Mouse (Mus musculus) CD4-positive naive resting alpha-beta T cell, adult 76 days (primary cell): ENCODE results near the gene Gpr174. TPM values are rescaled to one million over a fixed set of nuclear protein-coding genes. Genes with fewer than 3 reads are reported as not detected.

ENCODE experiments used
- total RNA-seq: library from RNA; stranded (reverse); gene quantifications from one replicate; pipeline ENCODE4 v1.2.4, GENCODE M21; 2023

The Gpr174 gene
- total RNA-seq = 60.5 TPM

DNA sequence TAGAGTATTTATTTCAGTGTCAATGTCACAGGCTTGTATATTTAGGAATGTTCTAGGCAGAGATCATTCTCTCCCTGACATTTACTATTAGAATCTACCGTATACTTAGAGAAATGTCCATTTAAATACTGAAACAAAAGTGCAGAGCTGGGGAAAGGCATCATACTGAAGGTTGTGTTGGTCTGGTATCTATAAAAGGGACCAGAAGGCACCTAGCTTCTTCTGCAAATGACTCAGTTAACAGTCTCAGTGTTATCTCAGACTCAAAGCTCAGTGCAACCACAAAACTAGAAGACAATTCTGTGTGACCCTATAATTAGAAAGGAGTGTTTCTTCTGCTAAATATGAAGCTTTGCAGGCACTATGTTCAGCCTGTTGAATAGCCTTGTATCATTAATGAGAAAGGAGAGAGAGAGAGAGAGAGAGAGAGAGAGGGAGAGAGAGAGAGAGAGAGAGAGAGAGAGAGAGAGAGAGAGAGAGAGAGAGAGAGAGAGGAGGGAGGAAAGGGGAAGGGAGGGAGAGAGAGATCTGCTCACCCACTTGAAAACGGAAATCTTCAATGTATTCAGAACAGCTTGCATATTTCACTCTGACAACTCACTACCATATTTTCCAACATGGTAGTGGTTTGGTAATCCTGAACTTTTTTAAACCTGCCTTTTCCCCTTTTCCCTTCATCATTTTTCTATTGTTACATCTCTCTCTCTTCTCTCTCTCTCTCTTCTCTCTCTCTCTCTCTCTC lies at the start of gene Gpr174:
Gene Gpr174 (plus strand): TSS at position 393 of the 742 bp plus-strand sequence.

Other genes with a start within 250 kb of the Gpr174 start
- gene P2ry10, start 167.4 kb upstream of the Gpr174 start, total RNA-seq = 325 TPM
- 10.4 TPM for gene P2ry10b, start 107.0 kb upstream of the Gpr174 start, total RNA-seq
- gene Itm2a, start 147.5 kb downstream of the Gpr174 start, total RNA-seq = 51.2 TPM